Mouse (Mus musculus): ENCODE data around the gene Shmt1.
A peak's percentile ranks its signal among the peaks of the same experiment; 100 is the strongest.

Shmt1 gene

GRCm38 (mm10) chr11:60790472-60790871 lies 21.0 kb downstream of the Shmt1 start:
- no peak for DNase-seq

GRCm38 (mm10) chr11:60787595-60787994 lies 23.9 kb downstream of the Shmt1 start:
- no peak for DNase-seq

GRCm38 (mm10) chr11:60784179-60784922 lies 27.2 kb downstream of the Shmt1 start:
- no peak for DNase-seq

GRCm38 (mm10) chr11:60779673-60780189 lies 31.8 kb downstream of the Shmt1 start:
- DNase-seq, result no peak

- no peak for DNase-seq
Measured at GRCm38 (mm10) chr11:60777801-60778370, 33.6 kb downstream of the Shmt1 start.

GRCm38 (mm10) chr11:60776829-60777740 lies 34.4 kb downstream of the Shmt1 start, which contains the start of the genes Top3a and Smcr8:
Gene Top3a, minus strand, starts transcription at chr11:60777365.
Gene Smcr8, plus strand, starts transcription at chr11:60777524.
- peak; percentile 69 for DNase-seq

GRCm38 (mm10) chr11:60776107-60776828 lies 35.2 kb downstream of the Shmt1 start:
- DNase-seq, result no peak

GRCm38 (mm10) chr11:60775578-60775977 lies 35.9 kb downstream of the Shmt1 start:
- no peak for DNase-seq

- DNase-seq, result no peak
Measured at GRCm38 (mm10) chr11:60774841-60775240, 36.7 kb downstream of the Shmt1 start.

GRCm38 (mm10) chr11:60774158-60774689 lies 37.3 kb downstream of the Shmt1 start:
- DNase-seq, result no peak

- no peak for DNase-seq
Measured at GRCm38 (mm10) chr11:60772161-60772560, 39.4 kb downstream of the Shmt1 start.

- no peak for DNase-seq
Measured at GRCm38 (mm10) chr11:60770776-60771175, 40.7 kb downstream of the Shmt1 start.

- DNase-seq, result no peak
Measured at GRCm38 (mm10) chr11:60769322-60769721, 42.2 kb downstream of the Shmt1 start.

GRCm38 (mm10) chr11:60766969-60767368 lies 44.5 kb downstream of the Shmt1 start:
- no peak for DNase-seq

GRCm38 (mm10) chr11:60761681-60762080 lies 49.8 kb downstream of the Shmt1 start:
- no peak for DNase-seq

GRCm38 (mm10) chr11:60755570-60755969 lies 55.9 kb downstream of the Shmt1 start:
- DNase-seq, result no peak

GRCm38 (mm10) chr11:60740321-60740720 lies 71.2 kb downstream of the Shmt1 start:
- DNase-seq, result no peak

All from cerebellum, adult 11 months (tissue).